Mouse (Mus musculus): Measurements from ENCODE around the gene Iqck. TPM values are rescaled to one million over a fixed set of nuclear protein-coding genes. Genes with fewer than 3 reads are reported as not detected.

Gene Iqck
- polyA plus RNA-seq, 1 experiment from 2014 or later, result 3.1 TPM

- Histone ChIP-seq H3K4me1 (no peaks in the 10 kb centered on the region), H3K9me3 (replicated peaks) (no peaks in the 10 kb centered on the region), H3K4me3 (replicated peaks) (no peak overlapping the region), H3K27ac (no peak overlapping the region), H3K27me3 (no peaks in the 10 kb centered on the region), H3K9ac (no peak overlapping the region), H3K4me2 (no peak overlapping the region), H3K36me3 (peaks cover 21% of the 10 kb centered on the region)
- WGBS, result 88% methylated on average over 19 of the region's 19 CpGs
- ATAC-seq (replicated peaks; ENCODE audit: low FRiP score), result peak; percentile 7
Measured at GRCm38 (mm10) chr7:118983961-118984360, 128.4 kb downstream of the Iqck start.

- no peak for ATAC-seq (replicated peaks; ENCODE audit: low FRiP score)
- no peak overlapping the region for H3K4me2 ChIP-seq
- WGBS, result 68% methylated on average over 4 of the region's 4 CpGs
- no peak overlapping the region for H3K4me3 ChIP-seq (replicated peaks)
- H3K9ac ChIP-seq, result no peak overlapping the region
- H3K36me3 ChIP-seq, result peaks cover 18% of the 10 kb centered on the region
- no peak overlapping the region for H3K27ac ChIP-seq
- peaks cover 2% of the 10 kb centered on the region; the same call in 1 of the 2 replicates for H3K4me1 ChIP-seq
- H3K9me3 ChIP-seq (replicated peaks), result no peaks in the 10 kb centered on the region
- no peaks in the 10 kb centered on the region for H3K27me3 ChIP-seq
Measured at GRCm38 (mm10) chr7:118985786-118986185, 130.2 kb downstream of the Iqck start.

GRCm38 (mm10) chr7:118986369-118986768, 130.8 kb downstream of the Iqck start:
- Histone ChIP-seq H3K4me2 (no peak overlapping the region), H3K27me3 (no peaks in the 10 kb centered on the region), H3K4me1 (peaks cover 4% of the 10 kb centered on the region; the same call in 1 of the 2 replicates), H3K4me3 (replicated peaks) (no peak overlapping the region), H3K9ac (no peak overlapping the region), H3K9me3 (replicated peaks) (no peaks in the 10 kb centered on the region), H3K36me3 (peaks cover 18% of the 10 kb centered on the region), H3K27ac (no peak overlapping the region)
- WGBS, result 63% methylated on average over 4 of the region's 4 CpGs
- ATAC-seq (replicated peaks; ENCODE audit: low FRiP score), result no peak

- H3K27ac ChIP-seq, result no peak overlapping the region
- H3K27me3 ChIP-seq, result no peaks in the 10 kb centered on the region
- no peak for ATAC-seq (replicated peaks; ENCODE audit: low FRiP score)
- no peaks in the 10 kb centered on the region for H3K36me3 ChIP-seq
- H3K4me3 ChIP-seq (replicated peaks), result no peak overlapping the region
- H3K4me1 ChIP-seq, result peaks cover 33% of the 10 kb centered on the region
- no peaks in the 10 kb centered on the region for H3K9me3 ChIP-seq (replicated peaks)
- no peak overlapping the region for H3K9ac ChIP-seq
- WGBS, result 76% methylated on average over 5 of the region's 5 CpGs
- no peak overlapping the region for H3K4me2 ChIP-seq
Measured at GRCm38 (mm10) chr7:118989275-118989856, 133.8 kb downstream of the Iqck start.

- Histone ChIP-seq H3K4me1 (peaks cover 38% of the 10 kb centered on the region), H3K4me2 (no peak overlapping the region), H3K4me3 (replicated peaks) (no peak overlapping the region), H3K9ac (no peak overlapping the region), H3K27ac (no peak overlapping the region), H3K27me3 (no peaks in the 10 kb centered on the region), H3K9me3 (replicated peaks) (no peaks in the 10 kb centered on the region), H3K36me3 (no peaks in the 10 kb centered on the region)
- ATAC-seq (replicated peaks; ENCODE audit: low FRiP score), result no peak
- WGBS, result 75% methylated on average over 6 of the region's 6 CpGs
Measured at GRCm38 (mm10) chr7:118990282-118990681, 134.7 kb downstream of the Iqck start.

- Histone ChIP-seq H3K9ac (no peak overlapping the region), H3K4me1 (peaks cover 46% of the 10 kb centered on the region), H3K27me3 (no peaks in the 10 kb centered on the region), H3K4me3 (replicated peaks) (no peak overlapping the region), H3K36me3 (no peaks in the 10 kb centered on the region), H3K4me2 (no peak overlapping the region), H3K9me3 (replicated peaks) (no peaks in the 10 kb centered on the region), H3K27ac (no peak overlapping the region)
- ATAC-seq (replicated peaks; ENCODE audit: low FRiP score), result no peak
- WGBS, result 58% methylated on average over 4 of the region's 4 CpGs
Measured at GRCm38 (mm10) chr7:118991341-118991884, 135.9 kb downstream of the Iqck start.

- Histone ChIP-seq H3K9ac (no peak overlapping the region), H3K9me3 (replicated peaks) (no peaks in the 10 kb centered on the region), H3K4me1 (peaks cover 46% of the 10 kb centered on the region), H3K4me2 (peak overlapping the region; percentile 85), H3K27me3 (no peaks in the 10 kb centered on the region), H3K4me3 (replicated peaks) (no peak overlapping the region), H3K36me3 (no peaks in the 10 kb centered on the region), H3K27ac (0 out of 2 replicates have a peak overlapping the region, but pooled peaks have one; percentile 19)
- no peak for ATAC-seq (replicated peaks; ENCODE audit: low FRiP score)
- WGBS, result 36% methylated on average over 6 of the region's 6 CpGs
Measured at GRCm38 (mm10) chr7:118992080-118992560, 136.6 kb downstream of the Iqck start.

GRCm38 (mm10) chr7:118992623-118993405, 137.3 kb downstream of the Iqck start:
- no peaks in the 10 kb centered on the region for H3K9me3 ChIP-seq (replicated peaks)
- peak overlapping the region; percentile 85 for H3K4me2 ChIP-seq
- H3K9ac ChIP-seq, result no peak overlapping the region
- peaks cover 46% of the 10 kb centered on the region for H3K4me1 ChIP-seq
- H3K27me3 ChIP-seq, result no peaks in the 10 kb centered on the region
- peak overlapping the region; percentile 19; the same call in 1 of the 2 replicates for H3K27ac ChIP-seq
- H3K4me3 ChIP-seq (replicated peaks), result peak overlapping the region; percentile 62
- 41% methylated on average over 13 of the region's 13 CpGs for WGBS
- no peak for ATAC-seq (replicated peaks; ENCODE audit: low FRiP score)
- H3K36me3 ChIP-seq, result no peaks in the 10 kb centered on the region

- Histone ChIP-seq H3K27ac (no peak overlapping the region), H3K4me1 (peaks cover 46% of the 10 kb centered on the region), H3K9me3 (replicated peaks) (no peaks in the 10 kb centered on the region), H3K4me3 (replicated peaks) (peak overlapping the region; percentile 62), H3K4me2 (peak overlapping the region; percentile 85), H3K36me3 (no peaks in the 10 kb centered on the region), H3K9ac (peak overlapping the region; percentile 64), H3K27me3 (no peaks in the 10 kb centered on the region)
- WGBS, result 2% methylated on average over 26 of the region's 26 CpGs
- no peak for ATAC-seq (replicated peaks; ENCODE audit: low FRiP score)
Measured at GRCm38 (mm10) chr7:118993597-118994230, 138.2 kb downstream of the Iqck start.

- H3K27me3 ChIP-seq, result no peaks in the 10 kb centered on the region
Measured at GRCm38 (mm10) chr7:118994231-118994842, 138.8 kb downstream of the Iqck start.

GRCm38 (mm10) chr7:118995007-118995406, 139.5 kb downstream of the Iqck start, which contains the start of gene Gprc5b:
Gene Gprc5b, minus strand, starts transcription at chr7:118995211.
- Histone ChIP-seq H3K9me3 (replicated peaks) (no peaks in the 10 kb centered on the region), H3K27ac (no peak within 1 kb of the TSS; the same call in 1 of the 2 replicates), H3K9ac (peak within 1 kb of the TSS; percentile 64), H3K36me3 (no peaks in the 10 kb centered on the region), H3K27me3 (no peaks in the 10 kb centered on the region), H3K4me2 (peak within 1 kb of the TSS; percentile 85), H3K4me1 (peaks cover 46% of the 10 kb centered on the region), H3K4me3 (replicated peaks) (peak within 1 kb of the TSS; percentile 62)
- 0% methylated on average over 35 of the region's 44 CpGs for WGBS
- ATAC-seq (replicated peaks; ENCODE audit: low FRiP score), result peak; percentile 94

More at GRCm38 (mm10) chr7:118994231-118994842, 138.8 kb downstream of the Iqck start:
- no peak overlapping the region; the same call in 1 of the 2 replicates for H3K27ac ChIP-seq
- peak overlapping the region; percentile 85 for H3K4me2 ChIP-seq
- peak overlapping the region; percentile 64 for H3K9ac ChIP-seq
- H3K4me3 ChIP-seq (replicated peaks), result peak overlapping the region; percentile 62
- H3K9me3 ChIP-seq (replicated peaks), result no peaks in the 10 kb centered on the region
- WGBS, result under 1% methylated on average over 21 of the region's 21 CpGs
- ATAC-seq (replicated peaks; ENCODE audit: low FRiP score), result peak; percentile 44
- H3K4me1 ChIP-seq, result peaks cover 46% of the 10 kb centered on the region
- no peaks in the 10 kb centered on the region for H3K36me3 ChIP-seq

Data from kidney, embryonic 15.5 days (tissue).